26 mouse cellular contexts compared by ENCODE assay signal in the genomic region with DNA sequence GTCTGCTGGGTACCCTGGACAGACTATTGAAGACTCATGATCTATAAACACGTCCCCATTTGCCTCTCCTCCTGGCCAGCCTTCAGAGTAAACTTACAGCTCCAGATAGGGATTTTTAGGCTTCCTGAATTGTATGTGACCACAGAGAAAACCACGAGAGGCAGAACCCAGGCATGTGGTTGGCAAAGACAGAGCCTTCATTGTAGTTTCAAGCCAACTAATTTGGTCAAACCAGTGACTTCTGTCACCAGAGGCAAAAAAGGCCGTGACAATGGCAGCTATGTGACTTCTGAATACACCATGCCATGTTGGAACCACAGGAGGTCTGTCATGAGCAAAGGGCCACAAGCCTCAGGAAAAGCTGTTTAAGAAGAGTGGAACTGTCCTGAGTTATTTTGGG. TPM values are rescaled to one million over a fixed set of nuclear protein-coding genes. Genes with fewer than 3 reads are reported as not detected.
DNase-seq lines count a peak whose midpoint lies in the region; ATAC-seq and TF ChIP-seq lines count a peak whose summit lies in the region.
"Had no signal": no experiment of that assay in that cellular context is flagged by ENCODE, and none has a peak within 500 bp of the region (broad histone marks: within the 10 kb centered on the region; RNA-seq: fewer than 3 reads in every experiment).

No protein-coding gene starts in this region.

- H3K27me3 ChIP-seq in liver, embryonic 12.5 days (replicated peaks), result no peaks in the 10 kb centered on the region
- H3K27me3 ChIP-seq: embryonic facial prominence, embryonic 12.5 days; embryonic facial prominence, embryonic 15.5 days; heart, embryonic 12.5 days; heart, embryonic 15.5 days had no signal

- 26% methylated on average over 3 of the region's 3 CpGs for WGBS in liver, embryonic 12.5 days (ENCODE audit: insufficient replicate concordance)

- no peak for TF ChIP-seq POLR2A in bone marrow macrophage, adult 2 months (IDR thresholded peaks at IDR 0.05; ENCODE audit: borderline replicate concordance, low read depth, low read length)

- H3K4me2 ChIP-seq in liver, embryonic 12.5 days, result no peak overlapping the region
- H3K4me2 ChIP-seq: embryonic facial prominence, embryonic 12.5 days; embryonic facial prominence, embryonic 15.5 days; heart, embryonic 12.5 days; heart, embryonic 15.5 days; hindbrain, embryonic 14.5 days had no signal

- no peak for TF ChIP-seq CTCF in bone marrow macrophage, adult 2 months (IDR thresholded peaks at IDR 0.05; ENCODE audit: low read depth, low read length)

- peak; percentile 66 for DNase-seq in 3134 (ENCODE audit: extremely low read depth, insufficient read length, low spot score)
- DNase-seq in 3T3-L1 (ENCODE audit: low read depth, low spot score), result peak; percentile 69
- no peak for DNase-seq in frontal cortex, adult 2 months (ENCODE audit: extremely low spot score in 1 of 2, low spot score in 1 of 2)
- DNase-seq in layer of hippocampus, postnatal 36 days, result no peak
- DNase-seq in adipocyte (ENCODE audit: low spot score), result no peak
- DNase-seq: adrenal gland, postnatal 10 days; adrenal gland, postnatal 36 days; cerebellum, adult 18-20 months; cerebellum, adult 9-10 months; forebrain, postnatal 0 days; gastrocnemius, postnatal 25 days; heart, adult 18-20 months; heart, postnatal 10 days; heart, postnatal 4 days had no signal

- H3K27ac ChIP-seq in bone marrow macrophage, adult 2 months (ENCODE audit: insufficient read depth, low read depth, low read length), result peak overlapping the region; percentile 61
- H3K27ac ChIP-seq in liver, embryonic 12.5 days, result no peak overlapping the region
- H3K27ac ChIP-seq: embryonic facial prominence, embryonic 12.5 days; embryonic facial prominence, embryonic 15.5 days; heart, embryonic 15.5 days; hindbrain, embryonic 14.5 days; hindbrain, postnatal 0 days had no signal

- no peaks in the 10 kb centered on the region for H3K36me3 ChIP-seq in liver, embryonic 12.5 days
- H3K36me3 ChIP-seq: embryonic facial prominence, embryonic 12.5 days; embryonic facial prominence, embryonic 15.5 days; heart, embryonic 15.5 days had no signal

- peaks cover 66% of the 10 kb centered on the region for H3K4me1 ChIP-seq in bone marrow macrophage, adult 2 months (ENCODE audit: control insufficient read depth, insufficient read depth, low read length)
- H3K4me1 ChIP-seq in liver, embryonic 12.5 days, result no peaks in the 10 kb centered on the region
- H3K4me1 ChIP-seq: embryonic facial prominence, embryonic 15.5 days had no signal

- 0 out of 2 replicates have a peak, but pooled peaks have one; percentile 11 for ATAC-seq in common myeloid progenitor, adult 5-6 weeks (replicated peaks; ENCODE audit: low read depth, poor library complexity, severe bottlenecking)
- no peak for ATAC-seq in liver, embryonic 12.5 days
- ATAC-seq: activated CD4-positive, CD25-positive, alpha-beta regulatory T cell, adult 4 months; CD4-positive, CD25-positive, alpha-beta regulatory T cell, adult 4 months; forebrain, embryonic 14.5 days; forebrain, postnatal 0 days; hindbrain, postnatal 0 days had no signal

- no peak overlapping the region for H3K9ac ChIP-seq in liver, embryonic 12.5 days
- H3K9ac ChIP-seq: embryonic facial prominence, embryonic 12.5 days; embryonic facial prominence, embryonic 15.5 days; forebrain, postnatal 0 days; heart, embryonic 12.5 days; heart, embryonic 15.5 days; hindbrain, embryonic 14.5 days had no signal

- H3K4me3 ChIP-seq in bone marrow macrophage, adult 2 months (ENCODE audit: insufficient read depth, low read length), result no peak overlapping the region
- no peak overlapping the region for H3K4me3 ChIP-seq in liver, embryonic 12.5 days
- H3K4me3 ChIP-seq: embryonic facial prominence, embryonic 12.5 days; embryonic facial prominence, embryonic 15.5 days; heart, embryonic 12.5 days; heart, embryonic 15.5 days had no signal

- H3K9me3 ChIP-seq in liver, embryonic 12.5 days (replicated peaks), result no peaks in the 10 kb centered on the region
- H3K9me3 ChIP-seq: embryonic facial prominence, embryonic 12.5 days; embryonic facial prominence, embryonic 15.5 days; heart, embryonic 12.5 days; heart, embryonic 15.5 days had no signal

RNA-seq across cellular contexts. Expression of a gene that starts 18.6 kb away (rescaled TPM):
- polyA plus RNA-seq in bone marrow macrophage, adult 2 months (2012; ENCODE audit: insufficient read depth, insufficient read length, missing spikeins), result 80.6 and 81.3 TPM in 2 replicates
- total RNA-seq in common myeloid progenitor, adult 5-6 weeks (2017), result 6.2 and 7.7 TPM in 2 replicates
- 3.2 TPM in 2 replicates for polyA plus RNA-seq in liver, embryonic 12.5 days (2016; fragmentation: Nextera tagmentation; extraction: Ambion mirVana)
- 49.4 and 61.9 TPM in 2 replicates for polyA plus RNA-seq in frontal cortex, adult 2 months (2012; rRNA removed)
- total RNA-seq in layer of hippocampus, postnatal 36 days (2021), result 10 to 100 TPM; 64.6 to 75.1 TPM

Comparison
In these comparisons a context has a peak if more than half of its experiments do, and no peak if none do; other contexts are left out.
1. DNase-seq: peak in 3134 (single experiment) and 3T3-L1 (single experiment); none in frontal cortex, adult 2 months (0 of 2), layer of hippocampus, postnatal 36 days (0 of 2) and adipocyte (single experiment).
2. RNA of a gene that starts 18.6 kb away (polyA plus RNA-seq): 80.6 to 81.3 TPM in bone marrow macrophage, adult 2 months and 49.4 to 61.9 TPM in frontal cortex, adult 2 months; 3.2 TPM in liver, embryonic 12.5 days; every median in the first group is over 10 times any median in the second.